Mouse (Mus musculus): ENCODE results near the gene Polr1a. TPM values are rescaled to one million over a fixed set of nuclear protein-coding genes. Genes with fewer than 3 reads are reported as not detected.

The Polr1a gene
- polyA plus RNA-seq, 1 experiment from 2014 or later, result 35.1 TPM

DNA sequence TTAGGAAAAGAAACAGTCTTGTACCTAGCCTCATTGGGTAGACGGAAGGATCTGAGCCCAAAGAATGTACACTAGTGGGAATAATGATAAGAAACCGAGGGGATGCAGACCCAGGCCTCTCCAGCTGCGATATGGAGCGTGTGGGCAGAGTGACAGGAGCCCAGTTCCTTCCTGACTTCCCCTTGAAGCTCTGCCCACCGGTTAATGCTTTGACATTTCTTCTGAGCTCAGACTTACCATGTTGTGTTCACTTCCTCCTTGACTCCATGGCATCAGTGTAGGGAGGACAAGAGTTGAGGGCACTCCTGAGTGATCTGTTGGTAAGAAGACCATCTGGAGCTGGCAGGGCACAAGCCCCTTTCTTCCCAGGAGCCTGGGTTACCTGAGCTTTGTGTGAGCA, 53.3 kb downstream of the Polr1a start:
- Histone ChIP-seq H3K4me3 (no peak overlapping the region), H3K4me1 (no peaks in the 10 kb centered on the region), H3K4me2 (no peak overlapping the region), H3K27me3 (no peaks in the 10 kb centered on the region), H3K27ac (no peak overlapping the region), H3K36me3 (peaks cover 4% of the 10 kb centered on the region), H3K9me3 (no peaks in the 10 kb centered on the region), H3K9ac (no peak overlapping the region)
- ATAC-seq (ENCODE audit: borderline replicate concordance, extremely low read depth, low FRiP score, low TSS enrichment), result no peak
- 73% methylated on average over 5 of the region's 5 CpGs for WGBS

DNA sequence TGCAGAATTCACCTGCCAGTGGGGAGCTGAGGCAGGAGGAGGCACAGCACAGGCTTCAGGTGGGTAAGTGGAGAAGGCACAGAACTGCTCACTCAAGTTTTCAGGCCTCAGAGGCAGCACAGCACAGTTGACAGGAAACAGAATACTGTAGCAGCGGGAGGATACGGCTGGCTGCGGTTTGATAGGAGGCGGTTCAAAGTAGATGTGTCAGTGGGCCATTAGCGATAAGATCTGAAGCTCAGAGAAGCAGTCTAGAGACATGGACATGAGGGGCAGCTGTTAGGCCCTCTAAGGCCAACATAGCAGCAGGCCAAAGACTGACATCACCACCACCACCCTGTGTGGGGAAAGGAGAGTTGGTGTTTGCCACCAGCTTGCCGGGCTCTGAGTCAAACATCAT, 53.9 kb downstream of the Polr1a start:
- Histone ChIP-seq H3K36me3 (peaks cover 6% of the 10 kb centered on the region), H3K9ac (no peak overlapping the region), H3K4me3 (no peak overlapping the region), H3K4me1 (no peaks in the 10 kb centered on the region), H3K27ac (no peak overlapping the region), H3K4me2 (no peak overlapping the region), H3K27me3 (no peaks in the 10 kb centered on the region), H3K9me3 (no peaks in the 10 kb centered on the region)
- no peak for ATAC-seq (ENCODE audit: borderline replicate concordance, extremely low read depth, low FRiP score, low TSS enrichment)
- WGBS, result 87% methylated on average over 6 of the region's 6 CpGs

GRCm38 (mm10) chr6:71963561-71963960, 54.7 kb downstream of the Polr1a start:
- H3K9ac ChIP-seq, result no peak overlapping the region
- H3K9me3 ChIP-seq, result no peaks in the 10 kb centered on the region
- H3K4me1 ChIP-seq, result no peaks in the 10 kb centered on the region
- H3K27me3 ChIP-seq, result no peaks in the 10 kb centered on the region
- H3K27ac ChIP-seq, result no peak overlapping the region
- H3K4me2 ChIP-seq, result no peak overlapping the region
- WGBS, result 91% methylated on average over 11 of the region's 11 CpGs
- H3K4me3 ChIP-seq, result no peak overlapping the region
- ATAC-seq (ENCODE audit: borderline replicate concordance, extremely low read depth, low FRiP score, low TSS enrichment), result no peak
- peaks cover 11% of the 10 kb centered on the region for H3K36me3 ChIP-seq

- no peak overlapping the region for H3K4me2 ChIP-seq
- no peaks in the 10 kb centered on the region for H3K9me3 ChIP-seq
- no peaks in the 10 kb centered on the region for H3K27me3 ChIP-seq
- peak; percentile 60; the same call in 1 of the 2 replicates for ATAC-seq (ENCODE audit: borderline replicate concordance, extremely low read depth, low FRiP score, low TSS enrichment)
- H3K4me1 ChIP-seq, result no peaks in the 10 kb centered on the region
- H3K27ac ChIP-seq, result peak overlapping the region; percentile 44; the same call in 1 of the 2 replicates
- H3K36me3 ChIP-seq, result peaks cover 32% of the 10 kb centered on the region
- H3K9ac ChIP-seq, result no peak overlapping the region
- H3K4me3 ChIP-seq, result no peak overlapping the region
- WGBS, result 57% methylated on average over 5 of the region's 5 CpGs
These were observed 57.9 kb downstream of the Polr1a start for GRCm38 (mm10) chr6:71966683-71967303.

- no peak overlapping the region for H3K4me3 ChIP-seq
- H3K4me1 ChIP-seq, result no peaks in the 10 kb centered on the region
- no peaks in the 10 kb centered on the region for H3K27me3 ChIP-seq
- H3K4me2 ChIP-seq, result no peak overlapping the region
- no peaks in the 10 kb centered on the region for H3K9me3 ChIP-seq
- H3K36me3 ChIP-seq, result peaks cover 41% of the 10 kb centered on the region
- WGBS, result 77% methylated on average over 7 of the region's 7 CpGs
- H3K27ac ChIP-seq, result no peak overlapping the region
- no peak overlapping the region for H3K9ac ChIP-seq
- ATAC-seq (ENCODE audit: borderline replicate concordance, extremely low read depth, low FRiP score, low TSS enrichment), result no peak
These were observed 59.0 kb downstream of the Polr1a start for GRCm38 (mm10) chr6:71967847-71968246.

GRCm38 (mm10) chr6:71969459-71969858, 60.6 kb downstream of the Polr1a start:
- no peak overlapping the region for H3K4me3 ChIP-seq
- no peak for ATAC-seq (ENCODE audit: borderline replicate concordance, extremely low read depth, low FRiP score, low TSS enrichment)
- no peaks in the 10 kb centered on the region for H3K27me3 ChIP-seq
- peaks cover 55% of the 10 kb centered on the region for H3K36me3 ChIP-seq
- H3K27ac ChIP-seq, result no peak overlapping the region
- H3K4me1 ChIP-seq, result no peaks in the 10 kb centered on the region
- no peak overlapping the region for H3K9ac ChIP-seq
- H3K4me2 ChIP-seq, result no peak overlapping the region
- WGBS, result 85% methylated on average over 7 of the region's 7 CpGs
- no peaks in the 10 kb centered on the region for H3K9me3 ChIP-seq

GRCm38 (mm10) chr6:71970154-71970553, 61.3 kb downstream of the Polr1a start:
- Histone ChIP-seq H3K4me2 (no peak overlapping the region), H3K4me1 (no peaks in the 10 kb centered on the region), H3K27me3 (no peaks in the 10 kb centered on the region), H3K36me3 (peaks cover 62% of the 10 kb centered on the region), H3K9me3 (no peaks in the 10 kb centered on the region), H3K9ac (no peak overlapping the region), H3K4me3 (no peak overlapping the region), H3K27ac (no peak overlapping the region)
- WGBS, result 90% methylated on average over 2 of the region's 2 CpGs
- no peak for ATAC-seq (ENCODE audit: borderline replicate concordance, extremely low read depth, low FRiP score, low TSS enrichment)

- no peak overlapping the region for H3K27ac ChIP-seq
- H3K4me3 ChIP-seq, result no peak overlapping the region
- ATAC-seq (ENCODE audit: borderline replicate concordance, extremely low read depth, low FRiP score, low TSS enrichment), result no peak
- no peak overlapping the region for H3K4me2 ChIP-seq
- H3K9ac ChIP-seq, result no peak overlapping the region
- H3K9me3 ChIP-seq, result no peaks in the 10 kb centered on the region
- H3K36me3 ChIP-seq, result peaks cover 84% of the 10 kb centered on the region
- H3K4me1 ChIP-seq, result no peaks in the 10 kb centered on the region
- 91% methylated on average over 7 of the region's 7 CpGs for WGBS
- no peaks in the 10 kb centered on the region for H3K27me3 ChIP-seq
These were observed 67.7 kb downstream of the Polr1a start for GRCm38 (mm10) chr6:71976592-71976991.

- WGBS, result 73% methylated on average over 8 of the region's 8 CpGs
- no peak overlapping the region for H3K9ac ChIP-seq
These were observed 71.3 kb downstream of the Polr1a start for GRCm38 (mm10) chr6:71980165-71980564.

GRCm38 (mm10) chr6:71980587-71980986, 71.7 kb downstream of the Polr1a start:
- Histone ChIP-seq H3K27ac (no peak overlapping the region), H3K4me3 (no peak overlapping the region), H3K4me2 (no peak overlapping the region), H3K27me3 (no peaks in the 10 kb centered on the region), H3K36me3 (peaks cover 49% of the 10 kb centered on the region), H3K9me3 (no peaks in the 10 kb centered on the region), H3K9ac (no peak overlapping the region), H3K4me1 (no peaks in the 10 kb centered on the region)
- no peak for ATAC-seq (ENCODE audit: borderline replicate concordance, extremely low read depth, low FRiP score, low TSS enrichment)
- WGBS, result 86% methylated on average over 2 of the region's 2 CpGs

More at GRCm38 (mm10) chr6:71980165-71980564, 71.3 kb downstream of the Polr1a start:
- no peaks in the 10 kb centered on the region for H3K9me3 ChIP-seq
- peaks cover 53% of the 10 kb centered on the region for H3K36me3 ChIP-seq
- no peak overlapping the region for H3K4me3 ChIP-seq
- H3K4me2 ChIP-seq, result no peak overlapping the region
- H3K4me1 ChIP-seq, result no peaks in the 10 kb centered on the region
- H3K27ac ChIP-seq, result no peak overlapping the region
- no peak for ATAC-seq (ENCODE audit: borderline replicate concordance, extremely low read depth, low FRiP score, low TSS enrichment)
- no peaks in the 10 kb centered on the region for H3K27me3 ChIP-seq

DNA sequence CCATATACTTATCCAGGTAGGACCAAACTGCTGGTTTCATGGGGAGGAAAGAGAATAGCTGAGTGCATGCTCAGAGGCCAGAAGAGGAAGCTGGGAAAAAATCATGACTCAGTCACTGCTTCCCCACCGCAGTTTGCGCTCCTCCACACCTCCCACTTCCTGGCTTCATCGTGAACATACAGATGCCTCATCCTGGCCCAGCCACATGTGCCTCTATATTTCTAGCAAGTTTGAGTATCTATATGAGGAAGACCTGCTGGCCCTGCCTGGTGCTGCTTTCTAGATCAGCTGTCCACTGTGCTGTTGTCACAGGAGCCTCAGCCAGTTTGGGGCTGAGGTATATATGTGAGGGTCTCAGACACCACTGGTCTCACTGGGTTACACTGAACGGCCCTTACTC, 72.6 kb downstream of the Polr1a start:
- ATAC-seq (ENCODE audit: borderline replicate concordance, extremely low read depth, low FRiP score, low TSS enrichment), result no peak

GRCm38 (mm10) chr6:71985984-71986383, 77.1 kb downstream of the Polr1a start:
- Histone ChIP-seq H3K4me3 (no peak overlapping the region), H3K9me3 (no peaks in the 10 kb centered on the region), H3K36me3 (peaks cover 5% of the 10 kb centered on the region; the same call in 1 of the 2 replicates), H3K4me2 (no peak overlapping the region), H3K27ac (no peak overlapping the region), H3K9ac (no peak overlapping the region), H3K27me3 (no peaks in the 10 kb centered on the region), H3K4me1 (peaks cover 17% of the 10 kb centered on the region)
- 84% methylated on average over 4 of the region's 4 CpGs for WGBS
- ATAC-seq (ENCODE audit: borderline replicate concordance, extremely low read depth, low FRiP score, low TSS enrichment), result no peak

More for the DNA sequence above, 72.6 kb downstream of the Polr1a start:
- Histone ChIP-seq H3K9me3 (no peaks in the 10 kb centered on the region), H3K4me3 (no peak overlapping the region), H3K27me3 (no peaks in the 10 kb centered on the region), H3K4me1 (no peaks in the 10 kb centered on the region), H3K36me3 (peaks cover 44% of the 10 kb centered on the region; the same call in 1 of the 2 replicates), H3K27ac (no peak overlapping the region), H3K9ac (no peak overlapping the region), H3K4me2 (no peak overlapping the region)
- WGBS, result 74% methylated on average over 4 of the region's 4 CpGs
